Mouse (Mus musculus) layer of hippocampus, adult 18-20 months (tissue): ENCODE results near the gene Serpina1e. TPM values are rescaled to one million over a fixed set of nuclear protein-coding genes. Genes with fewer than 3 reads are reported as not detected.

ENCODE experiments used
- DNase-seq, 2 experiments: peaks; one replicate each; pipeline ENCODE4 v3.0.0; 2022; ENCODE audit warnings: low spot score in 2 of 2
- long read RNA-seq: library from polyadenylated mRNA; stranded (forward); transcript quantifications from one replicate; pipeline ENCODE4 v2.0.0, GENCODE M21; 2021
- total RNA-seq, 2 experiments: library from RNA; stranded (reverse); gene quantifications; 2 replicates each; pipeline ENCODE4 v1.2.3; 2021

The Serpina1e gene
- not detected for total RNA-seq
- long read RNA-seq, result 0 reads

DNA sequence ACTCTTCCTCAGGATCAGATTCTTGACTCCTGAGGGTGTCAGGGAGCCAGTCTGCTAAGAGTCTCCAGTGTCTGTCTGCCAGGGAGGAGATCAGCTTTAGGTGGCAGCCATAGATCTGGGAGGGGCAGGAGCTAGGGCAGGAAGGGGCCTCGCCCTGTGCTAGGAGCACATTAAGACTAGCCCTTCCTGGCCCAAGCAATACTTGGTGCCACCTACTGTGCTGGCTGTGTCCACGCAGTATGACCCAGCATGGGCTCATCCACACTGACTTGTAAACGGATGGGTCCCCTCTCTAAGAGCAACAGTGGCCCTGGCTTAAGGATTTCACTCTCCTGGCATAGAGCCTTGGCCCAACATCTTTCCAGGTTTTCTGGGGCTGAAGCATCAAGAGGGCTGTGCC is at the start of gene Serpina1e:
Serpina1e (minus strand) TSS at position 178 of the 400 bp plus-strand sequence.
- no peak for DNase-seq

DNA sequence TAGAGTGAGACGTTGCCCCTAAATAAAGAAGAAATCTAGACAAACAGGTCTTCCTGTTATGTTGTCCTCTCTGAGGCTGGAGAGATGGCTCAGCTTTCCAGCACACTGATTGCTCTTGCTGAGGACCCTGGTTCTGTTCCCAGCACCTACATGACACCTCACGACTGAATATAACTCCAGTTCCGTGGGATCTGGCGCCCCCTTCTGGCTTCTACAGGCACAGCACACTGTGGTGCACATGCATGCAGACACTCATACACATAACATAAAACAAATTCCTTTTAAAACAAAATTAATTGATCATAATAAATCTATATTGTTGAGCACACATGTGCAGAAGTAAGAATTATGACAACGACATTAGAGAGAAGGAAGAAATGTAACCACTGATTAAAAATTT is 45.9 kb upstream of the Serpina1e start:
- no peak for DNase-seq

- DNase-seq, result peak; percentile 59 to 81
These were observed 44.5 kb upstream of the Serpina1e start for GRCm38 (mm10) chr12:104003238-104003612.

- peak in 1 of 2 experiments; percentile 45 for DNase-seq
These were observed 43.9 kb upstream of the Serpina1e start for GRCm38 (mm10) chr12:104002569-104003237.

DNA sequence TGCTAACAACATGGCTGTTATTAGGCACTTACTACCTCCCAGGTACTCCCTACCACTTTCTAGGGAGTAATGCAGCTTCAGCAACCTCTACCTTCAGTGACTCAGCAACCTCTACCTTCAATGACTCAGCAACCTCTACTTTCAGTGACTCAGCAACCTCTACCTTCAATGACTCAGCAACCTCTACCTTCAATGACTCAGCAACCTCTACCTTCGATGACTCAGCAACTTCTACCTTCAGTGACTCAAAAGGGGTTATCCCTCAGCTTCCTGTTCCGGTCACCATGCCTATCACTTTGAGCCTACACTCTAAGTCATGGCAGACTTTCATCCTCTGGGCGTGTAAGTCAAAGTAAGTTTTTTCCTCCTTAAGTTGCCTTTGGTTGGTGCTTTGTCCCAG is 41.8 kb upstream of the Serpina1e start:
- no peak for DNase-seq

DNA sequence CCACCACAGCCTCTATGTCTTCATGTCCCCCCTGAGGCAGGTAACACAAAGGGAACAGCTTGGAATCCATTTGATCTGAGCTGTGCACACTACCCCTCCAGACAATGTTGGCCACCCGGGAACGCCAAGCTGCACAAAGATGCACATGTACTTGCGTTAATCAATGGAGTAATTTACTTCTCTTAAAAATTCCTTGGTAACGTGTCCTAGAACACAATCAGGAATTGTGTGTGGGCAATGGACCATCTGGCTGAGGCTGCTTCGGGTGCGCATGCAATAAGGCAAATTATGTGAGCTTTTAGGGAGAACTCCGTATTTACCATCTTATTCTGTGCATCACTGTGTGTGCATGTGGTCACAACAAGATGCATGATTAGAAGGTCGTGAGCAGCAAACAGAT is 40.8 kb upstream of the Serpina1e start:
- DNase-seq, result peak; percentile 60 to 83

- no peak for DNase-seq
These were observed 37.7 kb upstream of the Serpina1e start for GRCm38 (mm10) chr12:103996513-103996912.

DNA sequence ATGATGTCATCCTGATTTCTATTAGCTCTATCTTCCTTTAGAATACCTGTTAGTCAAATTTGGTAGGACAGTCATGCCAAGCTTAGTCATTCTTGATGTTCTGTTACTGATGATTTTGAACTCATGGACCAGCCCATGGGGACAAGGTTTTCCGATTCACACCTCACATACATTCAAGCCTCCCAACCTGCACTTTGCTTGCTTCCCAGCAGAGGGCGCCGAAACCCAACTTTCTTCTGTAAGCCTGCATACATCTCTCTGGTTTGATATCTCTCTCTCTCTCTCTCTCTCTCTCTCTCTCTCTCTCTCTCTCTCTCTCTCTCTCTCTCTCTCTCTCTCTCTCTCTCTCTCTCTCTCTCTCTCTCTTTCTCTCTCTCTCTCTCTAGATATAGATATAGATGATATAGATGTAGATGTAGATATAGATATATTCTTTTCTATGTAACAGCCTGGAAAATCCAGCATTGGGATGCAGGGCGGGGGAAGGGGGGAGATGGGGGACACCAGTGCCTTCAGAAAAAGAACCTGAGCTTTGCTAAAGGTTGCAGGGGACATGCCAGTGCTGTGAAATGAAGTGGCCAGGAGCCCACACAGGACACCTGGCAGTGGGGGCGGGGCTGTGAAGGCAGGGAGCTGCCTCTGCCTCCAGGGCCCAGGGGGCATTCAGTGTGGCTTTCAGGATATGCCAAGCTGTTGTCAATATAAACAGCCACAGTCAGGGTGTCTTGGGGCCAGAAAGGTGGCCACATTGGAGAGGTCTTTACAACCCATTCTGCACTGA is 36.7 kb upstream of the Serpina1e start:
- peak; percentile 54 to 92 for DNase-seq

GRCm38 (mm10) chr12:103992945-103993344 is 34.2 kb upstream of the Serpina1e start:
- DNase-seq, result peak; percentile 30 to 56

GRCm38 (mm10) chr12:103989857-103990256 is 31.1 kb upstream of the Serpina1e start, which contains the start of gene Serpina11:
Gene Serpina11, minus strand, starts transcription at chr12:103989957.
- no peak for DNase-seq

DNA sequence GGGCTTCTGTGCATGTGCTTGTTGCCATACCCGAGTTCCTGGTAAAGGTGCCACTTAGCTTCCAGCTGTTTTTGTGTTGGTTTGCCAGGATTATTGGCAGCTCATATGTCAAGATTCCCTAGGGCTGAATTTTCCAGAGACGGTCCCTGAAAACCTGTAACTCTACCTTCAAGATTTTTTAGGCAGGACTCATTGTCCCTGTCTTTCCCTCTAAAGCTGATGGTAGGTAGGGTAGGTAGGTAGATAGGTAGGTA is 30.7 kb upstream of the Serpina1e start:
- no peak for DNase-seq

DNA sequence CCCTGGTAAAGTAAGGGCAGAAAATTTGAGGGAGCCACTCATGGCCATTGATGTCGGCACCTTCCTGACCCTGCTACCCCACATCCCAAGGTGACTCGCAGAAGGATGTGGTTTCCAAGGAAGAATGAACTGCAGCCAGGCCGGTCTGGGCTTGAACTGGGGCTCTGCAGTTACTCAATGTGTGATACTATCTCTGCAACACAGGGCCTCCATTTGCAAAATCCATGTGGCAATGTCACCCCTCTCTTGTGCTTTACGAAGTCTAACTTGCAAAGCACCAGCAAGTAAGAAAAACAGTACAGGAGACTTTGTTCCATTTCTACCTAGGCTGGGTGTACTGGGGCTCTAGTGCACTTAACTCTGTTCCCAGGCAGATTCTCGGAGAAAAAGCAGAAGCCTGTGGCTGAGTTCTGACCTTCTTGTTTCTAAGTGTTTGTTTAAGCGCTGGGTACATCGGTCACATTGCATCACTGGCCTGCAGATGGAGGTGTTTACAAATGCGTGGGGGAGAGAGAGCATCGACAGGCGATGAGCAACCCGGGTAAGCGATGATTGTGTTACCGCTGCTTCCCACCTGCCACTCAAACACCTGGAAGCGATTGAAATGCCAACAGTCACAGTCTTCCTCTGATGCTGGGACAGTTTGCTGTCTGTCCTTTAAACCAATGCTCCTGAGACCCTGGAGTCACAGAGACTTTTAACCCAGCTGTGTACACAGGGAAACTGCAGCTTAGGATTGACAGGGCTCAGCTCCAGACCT is 30.2 kb upstream of the Serpina1e start:
- DNase-seq, result no peak

- DNase-seq, result no peak
These were observed 27.1 kb upstream of the Serpina1e start for GRCm38 (mm10) chr12:103985868-103986267.

DNA sequence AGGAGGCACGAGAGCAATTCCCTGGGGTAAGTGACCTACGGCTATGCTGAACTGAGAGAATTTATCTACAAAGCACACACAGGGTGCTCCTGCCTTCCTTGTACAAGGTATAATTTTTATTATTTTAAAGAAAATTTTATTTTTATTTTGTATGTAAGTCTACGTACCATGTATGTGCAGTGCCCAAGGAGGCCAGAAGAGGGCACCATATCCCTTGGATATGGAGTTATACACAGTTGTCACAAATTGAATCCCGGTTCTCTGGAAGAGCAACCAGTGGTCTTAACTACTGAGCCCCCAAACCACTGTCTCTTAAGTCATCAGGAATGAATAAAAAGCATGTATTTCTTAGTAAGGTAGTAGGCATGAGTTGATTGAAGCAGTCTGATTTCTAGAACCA is 26.2 kb upstream of the Serpina1e start:
- DNase-seq, result peak in 1 of 2 experiments; percentile 83

DNA sequence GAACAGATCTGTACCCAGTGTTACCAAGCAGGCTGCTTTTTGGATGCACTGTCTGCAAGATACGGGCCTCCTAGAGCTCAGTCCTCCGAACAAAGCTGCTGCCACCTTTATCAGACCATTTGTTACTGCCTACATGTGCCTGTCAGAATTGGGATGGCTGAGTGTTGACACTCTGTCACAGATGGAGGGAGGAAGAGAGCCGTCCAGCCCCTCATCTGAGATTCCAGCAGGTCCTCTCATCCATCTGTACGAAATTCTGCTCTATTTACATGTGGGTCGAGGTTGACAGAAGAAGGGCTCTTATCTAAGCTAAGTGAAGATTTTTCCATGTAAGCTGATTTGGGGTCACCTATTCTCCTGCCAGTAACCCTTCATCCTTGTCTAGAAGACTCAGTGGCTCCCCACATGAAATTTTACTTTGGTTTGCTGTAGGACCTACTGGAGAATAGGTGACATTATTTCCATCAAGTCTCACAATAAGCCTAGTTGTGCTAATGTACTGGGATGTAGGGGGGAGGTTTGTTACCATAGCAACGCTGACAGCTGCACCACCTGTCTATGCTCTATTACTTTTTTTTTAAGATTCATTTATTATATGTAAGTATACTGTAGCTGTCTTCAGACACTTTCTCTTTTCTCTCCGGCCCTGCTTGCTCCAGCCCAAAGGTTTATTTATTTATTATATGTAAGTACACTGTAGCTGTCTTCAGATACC is 23.0 kb upstream of the Serpina1e start:
- peak; percentile 42 to 71 for DNase-seq

DNA sequence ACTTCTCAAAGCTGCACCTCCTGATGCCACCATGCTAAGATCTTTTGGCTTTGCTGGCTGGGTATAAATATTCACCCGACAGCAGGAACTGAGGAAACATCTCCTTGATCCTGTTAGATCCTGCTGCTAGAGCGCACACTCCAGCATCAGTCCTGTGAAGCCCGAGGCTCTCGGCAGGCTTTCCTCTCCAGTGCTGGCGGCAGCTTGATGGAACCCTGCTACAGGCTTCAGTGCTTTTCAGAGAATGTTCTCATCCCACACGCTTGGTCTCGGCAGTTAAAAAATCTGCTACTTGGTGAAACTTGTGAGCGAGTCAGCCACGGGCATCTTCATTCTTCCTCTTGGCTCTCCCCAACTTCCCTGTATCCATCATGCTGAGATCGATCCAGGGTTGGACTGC is 19.5 kb upstream of the Serpina1e start:
- DNase-seq, result no peak

GRCm38 (mm10) chr12:103977846-103978245 is 19.1 kb upstream of the Serpina1e start:
- no peak for DNase-seq

- no peak for DNase-seq
These were observed 18.3 kb upstream of the Serpina1e start for GRCm38 (mm10) chr12:103977060-103977459.

DNA sequence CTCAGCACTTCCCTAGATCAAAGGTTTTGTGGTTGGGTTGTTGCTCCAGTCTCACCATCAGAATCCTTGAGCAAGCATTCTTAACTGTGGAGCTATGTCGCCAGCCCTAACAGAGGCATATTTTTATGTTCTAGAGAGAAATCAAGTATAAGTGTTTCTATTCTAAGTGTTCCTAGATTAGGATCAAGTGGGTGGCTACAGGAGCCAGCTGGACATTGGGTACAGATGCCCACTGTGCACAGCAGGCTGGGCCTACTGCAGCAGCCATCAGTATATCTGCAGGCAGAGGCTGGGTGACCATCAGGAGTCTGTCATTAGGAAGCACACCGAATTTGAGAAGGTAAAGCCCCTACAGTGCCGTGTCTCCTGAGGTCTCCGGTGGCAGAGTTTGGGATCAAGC is 12.3 kb upstream of the Serpina1e start:
- no peak for DNase-seq

DNA sequence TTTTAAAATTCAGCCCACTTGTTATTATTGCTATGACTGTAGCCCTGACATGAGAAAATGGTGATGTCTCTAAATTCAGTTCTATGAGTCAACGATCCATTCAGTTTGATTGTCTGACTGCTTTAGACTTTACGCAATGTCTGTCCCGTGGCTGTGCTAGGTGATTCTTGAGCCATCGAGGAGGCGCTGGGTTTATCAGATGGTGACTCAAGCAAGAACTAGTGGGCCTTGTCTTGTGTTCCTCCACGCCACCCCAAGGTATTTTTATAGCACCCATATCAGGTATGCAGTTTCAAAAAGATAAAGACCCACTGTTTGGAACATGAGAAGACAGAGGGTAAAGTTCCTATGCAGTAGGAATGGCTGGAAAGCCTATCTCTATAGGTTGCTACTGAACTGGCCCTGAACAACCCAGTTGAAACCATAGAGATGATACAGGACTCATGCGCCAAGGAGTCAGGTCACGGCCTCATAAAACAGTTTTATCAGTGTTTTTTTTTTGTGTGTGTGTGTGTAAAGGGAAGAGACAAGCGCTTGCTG is 10.9 kb upstream of the Serpina1e start:
- no peak for DNase-seq

- no peak for DNase-seq
These were observed 8.0 kb upstream of the Serpina1e start for GRCm38 (mm10) chr12:103966761-103967160.
